Mouse (Mus musculus): ENCODE measurements around the gene Ccdc191.

- TF ChIP-seq EP300 (IDR thresholded peaks at IDR 0.05; ENCODE audit: low read length) = no peak
- no peak for TF ChIP-seq SMC3 (IDR thresholded peaks at IDR 0.05; ENCODE audit: low read depth, low read length)
- TF ChIP-seq NELFE (IDR thresholded peaks at IDR 0.05; ENCODE audit: low read depth, low read length) = no peak
- no peak for TF ChIP-seq ZC3H11A (IDR thresholded peaks at IDR 0.05; ENCODE audit: low read depth, low read length)
- TF ChIP-seq CHD2 (IDR thresholded peaks at IDR 0.05; ENCODE audit: low read length) = no peak
- no peak for TF ChIP-seq CTCF (conservative IDR thresholded peaks at IDR 0.05 in 1 of 2, IDR thresholded peaks at IDR 0.05 in 1 of 2; ENCODE audit: low read depth in 2 of 2, low read length in 2 of 2)
- TF ChIP-seq MYC (IDR thresholded peaks at IDR 0.05; ENCODE audit: low read depth, low read length) = no peak
- no peak for TF ChIP-seq NRF1 (IDR thresholded peaks at IDR 0.05; ENCODE audit: low read depth, low read length)
- no peak for TF ChIP-seq USF1 (IDR thresholded peaks at IDR 0.05; ENCODE audit: low read depth, low read length)
- TF ChIP-seq ZKSCAN1 (IDR thresholded peaks at IDR 0.05; ENCODE audit: borderline replicate concordance, low read depth, low read length) = no peak
- no peak for TF ChIP-seq JUN (IDR thresholded peaks at IDR 0.05; ENCODE audit: insufficient read depth, low read depth, low read length)
- TF ChIP-seq RAD21 (IDR thresholded peaks at IDR 0.05; ENCODE audit: low read depth, low read length) = no peak
- no peak for TF ChIP-seq ZMIZ1 (IDR thresholded peaks at IDR 0.05; ENCODE audit: low read depth, low read length)
Observed at GRCm38 (mm10) chr16:43972391-43972790, 82.8 kb downstream of the Ccdc191 start.

All from CH12.LX (cell line).